Mouse (Mus musculus) cerebellum, postnatal 14 days (tissue): ENCODE data around the gene Scgb2b12.
"Not testable (repeated sequence)": the region's sequence is repeated elsewhere in the genome, so short reads cannot be mapped to it uniquely, and the experiment has no call there.

Source experiments
- DNase-seq, 2 experiments: peaks; one replicate each; pipeline ENCODE4 v3.0.0; 2021; ENCODE audit warnings: mixed read lengths in 2 of 2

Gene Scgb2b12

GRCm38 (mm10) chr7:32327145-32327544, at the start of gene Scgb2b12:
TSS of gene Scgb2b12 (minus strand) at chr7:32327245.
- not testable (repeated sequence) for DNase-seq

- not testable (repeated sequence) for DNase-seq
These were observed 6.8 kb upstream of the Scgb2b12 start, which contains the start of gene Scgb1b12 for GRCm38 (mm10) chr7:32333882-32334281. TSS of gene Scgb1b12 (plus strand) at chr7:32334182.
